13 mouse cellular contexts compared by ENCODE assay signal in genomic region chr7:16908367-16908766, GRCm38 (mm10). TPM values are rescaled to one million over a fixed set of nuclear protein-coding genes. Genes with fewer than 3 reads are reported as not detected.
DNase-seq lines count a peak whose midpoint lies in the region; ATAC-seq and TF ChIP-seq lines count a peak whose summit lies in the region.
"Had no signal": no experiment of that assay in that cellular context is flagged by ENCODE, and none has a peak within 500 bp of the region (broad histone marks: within the 10 kb centered on the region; RNA-seq: fewer than 3 reads in every experiment).

No protein-coding gene starts in this region.

- TF ChIP-seq POLR2A in bone marrow, adult 2 months (IDR thresholded peaks at IDR 0.05; ENCODE audit: borderline replicate concordance, control insufficient read depth, low read depth, low read length) = no peak

- DNase-seq in kidney, postnatal 4 days = no peak
- peak; percentile 45 for DNase-seq in CD4-positive helper T cell, adult 2 months (ENCODE audit: low read depth, low spot score)
- DNase-seq in liver, embryonic 13.5 days = no peak
- DNase-seq in cerebellum, adult 9-11 months = no peak
- no peak for DNase-seq in thymus, postnatal 14 days
- no peak for DNase-seq in layer of hippocampus, adult 9-10 months (ENCODE audit: low spot score)
- DNase-seq: adrenal gland, postnatal 10 days; cerebellum, postnatal 14 days had no signal

- H3K9ac ChIP-seq in kidney, embryonic 15.5 days = no peak overlapping the region
- H3K9ac ChIP-seq in liver, embryonic 13.5 days = no peak overlapping the region

- H3K27me3 ChIP-seq in kidney, embryonic 15.5 days = no peaks in the 10 kb centered on the region; the same call in 1 of the 2 replicates
- peaks cover 35% of the 10 kb centered on the region for H3K27me3 ChIP-seq in liver, embryonic 13.5 days
- H3K27me3 ChIP-seq: forebrain, embryonic 13.5 days had no signal

- H3K4me3 ChIP-seq in kidney, embryonic 15.5 days (replicated peaks) = no peak overlapping the region
- peak overlapping the region; percentile 64 for H3K4me3 ChIP-seq in bone marrow, adult 2 months (replicated peaks; ENCODE audit: control insufficient read depth, low read depth, low read length)
- 0 out of 2 replicates have a peak overlapping the region, but pooled peaks have one; percentile 12 for H3K4me3 ChIP-seq in liver, embryonic 13.5 days (replicated peaks)
- H3K4me3 ChIP-seq: forebrain, embryonic 13.5 days; left cerebral cortex, adult 2 months had no signal

- no peaks in the 10 kb centered on the region for H3K36me3 ChIP-seq in kidney, embryonic 15.5 days
- H3K36me3 ChIP-seq in liver, embryonic 13.5 days = no peaks in the 10 kb centered on the region

- peak overlapping the region; percentile 18; the same call in 1 of the 2 replicates for H3K4me2 ChIP-seq in kidney, embryonic 15.5 days
- peak overlapping the region; percentile 21; the same call in 1 of the 2 replicates for H3K4me2 ChIP-seq in liver, embryonic 13.5 days
- H3K4me2 ChIP-seq: forebrain, embryonic 13.5 days had no signal

- no peaks in the 10 kb centered on the region for H3K9me3 ChIP-seq in kidney, embryonic 15.5 days (replicated peaks)
- no peaks in the 10 kb centered on the region for H3K9me3 ChIP-seq in liver, embryonic 13.5 days (replicated peaks)
- H3K9me3 ChIP-seq: forebrain, embryonic 13.5 days had no signal

- no peak for ATAC-seq in kidney, embryonic 15.5 days (replicated peaks; ENCODE audit: low FRiP score)
- ATAC-seq in liver, embryonic 13.5 days (ENCODE audit: low read depth) = no peak
- ATAC-seq: forebrain, embryonic 13.5 days; hindbrain, embryonic 16.5 days had no signal

- H3K4me1 ChIP-seq in kidney, embryonic 15.5 days = peaks cover 65% of the 10 kb centered on the region
- peaks cover 15% of the 10 kb centered on the region for H3K4me1 ChIP-seq in bone marrow, adult 2 months (ENCODE audit: control insufficient read depth, insufficient read depth, low read length)
- H3K4me1 ChIP-seq in liver, embryonic 13.5 days (replicated peaks) = peaks cover 58% of the 10 kb centered on the region

- 35% methylated on average over 11 of the region's 11 CpGs for WGBS in kidney, embryonic 15.5 days
- 4% methylated on average over 11 of the region's 11 CpGs for WGBS in bone marrow, adult 2 months
- WGBS in liver, embryonic 13.5 days (ENCODE audit: insufficient replicate concordance) = 5% methylated on average over 11 of the region's 11 CpGs

- no peak overlapping the region for H3K27ac ChIP-seq in kidney, embryonic 15.5 days
- peak overlapping the region; percentile 92 for H3K27ac ChIP-seq in bone marrow, adult 2 months (ENCODE audit: control insufficient read depth, insufficient read depth, low read depth, low read length, poor library complexity)
- H3K27ac ChIP-seq in liver, embryonic 13.5 days = no peak overlapping the region
- H3K27ac ChIP-seq: forebrain, embryonic 13.5 days; left cerebral cortex, adult 2 months had no signal

- no peak for TF ChIP-seq CTCF in bone marrow, adult 2 months (IDR thresholded peaks at IDR 0.05; ENCODE audit: control insufficient read depth, insufficient read depth, low read length)

RNA-seq across cellular contexts. Expression of gene Ptgir, which starts 2.1 kb away (rescaled TPM):
- 1.5 and 2.1 TPM in 2 replicates for polyA plus RNA-seq in kidney, embryonic 15.5 days (2015; fragmentation: Nextera tagmentation; extraction: Ambion mirVana)
- 8.3 and 13.0 TPM in 2 replicates for polyA plus RNA-seq in bone marrow, adult 2 months (2011; ENCODE audit: insufficient read depth, insufficient read length, low replicate concordance, missing spikeins)
- 1.0 and 1.5 TPM in 2 replicates for polyA plus RNA-seq in liver, embryonic 13.5 days (2015; fragmentation: Nextera tagmentation; extraction: Ambion mirVana)

RNA-seq across cellular contexts. Expression of gene Calm3, which starts 15.5 kb away (rescaled TPM):
- 116 and 124 TPM in 2 replicates for polyA plus RNA-seq in kidney, embryonic 15.5 days (2015; fragmentation: Nextera tagmentation; extraction: Ambion mirVana)
- polyA plus RNA-seq in bone marrow, adult 2 months (2011; ENCODE audit: insufficient read depth, insufficient read length, low replicate concordance, missing spikeins) = 307 and 376 TPM in 2 replicates
- 92.0 and 102 TPM in 2 replicates for polyA plus RNA-seq in liver, embryonic 13.5 days (2015; fragmentation: Nextera tagmentation; extraction: Ambion mirVana)

RNA-seq across cellular contexts. Expression of gene Gng8, which starts 16.8 kb away (rescaled TPM):
- polyA plus RNA-seq in kidney, embryonic 15.5 days (2015; fragmentation: Nextera tagmentation; extraction: Ambion mirVana) = 6.8 and 7.8 TPM in 2 replicates
- not detected in 2 replicates for polyA plus RNA-seq in bone marrow, adult 2 months (2011; ENCODE audit: insufficient read depth, insufficient read length, low replicate concordance, missing spikeins)
- 0.67 and 0.81 TPM in 2 replicates for polyA plus RNA-seq in liver, embryonic 13.5 days (2015; fragmentation: Nextera tagmentation; extraction: Ambion mirVana)

RNA-seq across cellular contexts. Expression of gene Dact3, which starts 33.2 kb away (rescaled TPM):
- 2.6 TPM in 2 replicates for polyA plus RNA-seq in kidney, embryonic 15.5 days (2015; fragmentation: Nextera tagmentation; extraction: Ambion mirVana)
- 0.54 and 1.7 TPM in 2 replicates for polyA plus RNA-seq in bone marrow, adult 2 months (2011; ENCODE audit: insufficient read depth, insufficient read length, low replicate concordance, missing spikeins)
- 0.15 and 0.17 TPM in 2 replicates for polyA plus RNA-seq in liver, embryonic 13.5 days (2015; fragmentation: Nextera tagmentation; extraction: Ambion mirVana)

RNA-seq across cellular contexts. Expression of gene Pnmal2, which starts 36.1 kb away (rescaled TPM):
- polyA plus RNA-seq in kidney, embryonic 15.5 days (2015; fragmentation: Nextera tagmentation; extraction: Ambion mirVana) = 7.7 and 9.2 TPM in 2 replicates
- polyA plus RNA-seq in bone marrow, adult 2 months (2011; ENCODE audit: insufficient read depth, insufficient read length, low replicate concordance, missing spikeins) = not detected in 2 replicates
- polyA plus RNA-seq in liver, embryonic 13.5 days (2015; fragmentation: Nextera tagmentation; extraction: Ambion mirVana) = 0.34 and 0.61 TPM in 2 replicates
